Mouse (Mus musculus) embryonic facial prominence, embryonic 11.5 days (tissue): Measurements from ENCODE around the gene Itga1. TPM values are rescaled to one million over a fixed set of nuclear protein-coding genes. Genes with fewer than 3 reads are reported as not detected.

Experiments
- ATAC-seq: fragments of 200-750 bp; cut with Nextera tagmentation; replicated peaks from 2 replicates; pipeline ENCODE4 v1.8.0; 2017; ENCODE audit warnings: low read depth; ENCODE audit not compliant: insufficient number of reproducible peaks, low FRiP score, low TSS enrichment
- DNase-seq: peaks from one replicate; pipeline ENCODE4 v3.0.0-alpha.2; 2015; ENCODE audit warnings: low spot score
- H3K27ac ChIP-seq: fragments of 300-500 bp; sonication (generic); replicated peaks from 2 replicates; pipeline ENCODE4 v1.5.1; 2014; ENCODE audit warnings: mild to moderate bottlenecking, low read depth, low read length, control low read depth
- H3K27me3 ChIP-seq: fragments of 300-500 bp; sonication (generic); 2 replicates; pipeline ENCODE4 v1.6.1; 2014; ENCODE audit warnings: mild to moderate bottlenecking, low read length, moderate library complexity, mixed read lengths; ENCODE audit not compliant: control insufficient read depth, insufficient read depth
- H3K36me3 ChIP-seq: fragments of 300-500 bp; sonication (generic); replicated peaks from 2 replicates; pipeline ENCODE4 v1.6.1; 2014; ENCODE audit warnings: low read depth, mild to moderate bottlenecking, low read length, moderate library complexity, mixed read lengths; ENCODE audit not compliant: control insufficient read depth, insufficient read depth
- H3K4me1 ChIP-seq: fragments of 300-500 bp; sonication (generic); 2 replicates; pipeline ENCODE4 v1.6.1; 2014; ENCODE audit warnings: low read length, mixed read lengths; ENCODE audit not compliant: control insufficient read depth, insufficient read depth
- H3K4me2 ChIP-seq: fragments of 300-500 bp; sonication (generic); 2 replicates; pipeline ENCODE4 v1.6.1; 2014; ENCODE audit warnings: low read depth, mild to moderate bottlenecking, control low read depth, low read length, moderate library complexity
- H3K4me3 ChIP-seq: fragments of 300-500 bp; sonication (generic); 2 replicates; pipeline ENCODE4 v1.5.1; 2014; ENCODE audit warnings: low read depth, low read length, control low read depth
- H3K9ac ChIP-seq: fragments of 300-500 bp; sonication (generic); replicated peaks from 2 replicates; pipeline ENCODE4 v1.6.1; 2014; ENCODE audit warnings: mild to moderate bottlenecking, control low read depth, low read length
- H3K9me3 ChIP-seq: fragments of 300-500 bp; sonication (generic); replicated peaks from 2 replicates; pipeline ENCODE4 v1.6.1; 2016; ENCODE audit warnings: mild to moderate bottlenecking, low read length, inconsistent platforms, mixed read lengths; ENCODE audit not compliant: control insufficient read depth
- WGBS: fragments of 180-500 bp; shearing (Covaris S2); extraction: QIAGEN DNeasy Blood & Tissue Kit; methylation state at CpG from one replicate; pipeline ENCODE4 v1.1.7; 2014; 5-methylcytosine and 5-hydroxymethylcytosine counted together
- polyA plus RNA-seq: library from polyadenylated mRNA; unstranded; fragments of >200 nt; fragmentation: Nextera tagmentation; extraction: Ambion mirVana; gene quantifications from 2 replicates; pipeline ENCODE4 v1.2.1, GENCODE M21; 2014

Itga1 gene
- polyA plus RNA-seq, 1 experiment from 2014 or later, result 2.6 TPM

- DNase-seq (no peak), ATAC-seq (no peak)
- Histone ChIP-seq H3K36me3 (no peaks in the 10 kb centered on the region), H3K9me3 (no peaks in the 10 kb centered on the region), H3K27me3 (no peaks in the 10 kb centered on the region), H3K27ac (no peak overlapping the region), H3K9ac (no peak overlapping the region), H3K4me2 (no peak overlapping the region), H3K4me1 (no peaks in the 10 kb centered on the region), H3K4me3 (no peak overlapping the region)
- WGBS, result 85% methylated on average over 3 of the region's 3 CpGs
Measured at GRCm38 (mm10) chr13:115116930-115117621, 15.3 kb upstream of the Itga1 start.

DNA sequence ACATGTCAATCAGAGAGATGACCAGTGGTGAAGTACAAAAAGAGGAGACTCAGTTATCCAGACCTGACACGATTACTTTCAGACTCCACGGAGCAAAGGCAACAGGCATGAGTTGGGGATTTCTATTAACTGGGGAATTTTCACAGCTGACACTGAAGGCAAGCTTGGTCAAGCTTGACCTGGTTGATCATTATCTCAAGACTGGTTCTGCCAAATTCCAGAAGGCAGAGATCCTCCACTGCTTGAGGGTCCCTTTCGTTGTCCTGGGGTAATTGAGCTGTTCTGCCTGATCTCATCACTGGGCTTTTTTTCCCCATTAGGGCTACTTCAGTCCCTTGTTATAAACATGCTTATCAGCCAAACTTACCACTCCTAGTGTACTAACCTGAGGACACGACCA is 7.9 kb upstream of the Itga1 start:
- no peak overlapping the region for H3K4me3 ChIP-seq
- no peak overlapping the region for H3K27ac ChIP-seq
- WGBS, result 81% methylated on average over 4 of the region's 4 CpGs
- no peak for DNase-seq
- no peak overlapping the region for H3K9ac ChIP-seq
- H3K27me3 ChIP-seq, result no peaks in the 10 kb centered on the region
- H3K36me3 ChIP-seq, result no peaks in the 10 kb centered on the region
- H3K4me2 ChIP-seq, result no peak overlapping the region
- no peaks in the 10 kb centered on the region for H3K4me1 ChIP-seq
- no peak for ATAC-seq
- no peaks in the 10 kb centered on the region for H3K9me3 ChIP-seq

GRCm38 (mm10) chr13:115107436-115107835 is 5.7 kb upstream of the Itga1 start:
- H3K9me3 ChIP-seq, result no peaks in the 10 kb centered on the region
- no peak overlapping the region for H3K9ac ChIP-seq
- ATAC-seq (no peak), DNase-seq (no peak)
- no peak overlapping the region for H3K4me3 ChIP-seq
- H3K4me2 ChIP-seq, result no peak overlapping the region
- H3K27me3 ChIP-seq, result no peaks in the 10 kb centered on the region
- H3K36me3 ChIP-seq, result no peaks in the 10 kb centered on the region
- WGBS, result 78% methylated on average over 8 of the region's 8 CpGs
- H3K4me1 ChIP-seq, result no peaks in the 10 kb centered on the region
- H3K27ac ChIP-seq, result no peak overlapping the region

DNA sequence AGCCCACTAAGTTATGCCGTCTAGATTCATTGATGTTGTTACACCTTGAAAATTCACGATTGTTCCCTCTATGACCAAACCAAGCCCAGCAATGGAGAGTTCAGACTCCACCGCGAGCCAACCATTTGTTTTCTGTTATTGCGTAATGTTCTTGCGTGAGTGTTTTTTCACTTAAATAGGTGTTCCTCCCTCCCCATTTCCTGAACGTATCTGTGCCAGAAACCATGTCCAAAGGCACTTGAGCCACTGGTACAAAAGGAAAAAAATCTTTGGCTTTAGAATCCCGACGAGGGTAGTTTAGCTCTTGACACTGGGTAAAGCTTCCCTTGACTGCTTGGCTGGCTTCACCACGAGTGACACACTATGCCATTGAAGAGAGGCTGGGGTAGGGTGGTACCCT is 4.4 kb upstream of the Itga1 start:
- Histone ChIP-seq H3K27ac (no peak overlapping the region), H3K9ac (no peak overlapping the region), H3K4me2 (no peak overlapping the region), H3K4me3 (no peak overlapping the region), H3K36me3 (no peaks in the 10 kb centered on the region), H3K9me3 (no peaks in the 10 kb centered on the region), H3K27me3 (peaks cover 1% of the 10 kb centered on the region; the same call in 1 of the 2 replicates), H3K4me1 (no peaks in the 10 kb centered on the region)
- ATAC-seq, result no peak
- 82% methylated on average over 10 of the region's 10 CpGs for WGBS
- no peak for DNase-seq

DNA sequence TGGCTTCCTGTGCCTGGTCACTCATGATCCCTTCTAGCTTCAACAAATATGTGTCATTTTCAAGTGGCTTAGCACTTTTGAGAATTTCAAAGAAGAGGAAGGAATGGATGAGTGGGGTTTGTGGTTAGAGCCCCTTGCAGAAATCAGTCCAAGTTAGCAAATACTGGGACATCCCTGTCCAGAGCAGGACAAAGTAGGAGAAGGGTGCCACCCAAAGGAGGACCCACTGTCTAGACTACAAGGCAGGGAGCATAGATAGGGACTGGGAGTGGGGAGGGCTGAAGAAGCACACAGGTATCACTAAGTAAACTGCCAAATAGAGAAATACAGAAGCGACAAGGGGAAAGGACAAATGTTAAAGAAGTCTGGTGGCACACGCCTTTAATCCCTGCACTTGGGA is 990 bp upstream of the Itga1 start:
- Histone ChIP-seq H3K27me3 (peaks cover 2% of the 10 kb centered on the region; the same call in 1 of the 2 replicates), H3K9ac (no peak overlapping the region), H3K4me3 (no peak overlapping the region), H3K27ac (no peak overlapping the region), H3K36me3 (no peaks in the 10 kb centered on the region), H3K4me2 (no peak overlapping the region), H3K4me1 (no peaks in the 10 kb centered on the region), H3K9me3 (no peaks in the 10 kb centered on the region)
- WGBS, result 90% methylated on average over 2 of the region's 2 CpGs
- ATAC-seq (no peak), DNase-seq (no peak)

- Histone ChIP-seq H3K4me1 (no peaks in the 10 kb centered on the region), H3K27me3 (peaks cover 2% of the 10 kb centered on the region; the same call in 1 of the 2 replicates)
- no peak for DNase-seq
Measured at GRCm38 (mm10) chr13:115100381-115101177, 1.2 kb downstream of the Itga1 start.

DNA sequence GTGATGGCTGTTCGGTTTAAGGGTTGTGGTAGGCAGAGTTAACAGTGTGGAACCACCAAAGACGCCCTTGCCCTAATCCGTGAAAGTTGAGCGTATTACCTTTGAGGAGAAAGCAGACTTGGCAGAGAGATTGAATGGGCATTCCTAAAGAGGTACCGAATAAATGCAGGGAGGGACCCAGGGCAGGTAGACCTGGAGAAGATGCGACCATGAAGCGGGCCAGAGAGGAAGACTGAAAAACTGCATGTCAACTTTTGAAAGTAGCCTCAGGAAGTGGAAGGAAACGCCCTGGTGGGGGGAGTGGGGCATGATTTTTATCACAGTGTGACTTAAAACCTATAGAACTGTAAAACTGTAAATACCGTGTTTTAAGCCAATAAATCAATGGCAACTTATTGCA is 2.4 kb downstream of the Itga1 start:
- no peaks in the 10 kb centered on the region for H3K9me3 ChIP-seq
- ATAC-seq, result no peak
- WGBS, result 83% methylated on average over 9 of the region's 9 CpGs
- H3K4me2 ChIP-seq, result no peak overlapping the region
- no peaks in the 10 kb centered on the region for H3K36me3 ChIP-seq
- H3K27ac ChIP-seq, result no peak overlapping the region
- H3K4me1 ChIP-seq, result no peaks in the 10 kb centered on the region
- DNase-seq, result no peak
- H3K27me3 ChIP-seq, result peaks cover 2% of the 10 kb centered on the region; the same call in 1 of the 2 replicates
- no peak overlapping the region for H3K4me3 ChIP-seq
- H3K9ac ChIP-seq, result no peak overlapping the region

More at GRCm38 (mm10) chr13:115100381-115101177, 1.2 kb downstream of the Itga1 start:
- H3K4me3 ChIP-seq, result peak overlapping the region; percentile 47; the same call in 1 of the 2 replicates
- ATAC-seq, result no peak
- no peak overlapping the region for H3K9ac ChIP-seq
- no peak overlapping the region for H3K4me2 ChIP-seq
- no peaks in the 10 kb centered on the region for H3K9me3 ChIP-seq
- H3K27ac ChIP-seq, result no peak overlapping the region
- 29% methylated on average over 11 of the region's 11 CpGs for WGBS
- H3K36me3 ChIP-seq, result no peaks in the 10 kb centered on the region

DNA sequence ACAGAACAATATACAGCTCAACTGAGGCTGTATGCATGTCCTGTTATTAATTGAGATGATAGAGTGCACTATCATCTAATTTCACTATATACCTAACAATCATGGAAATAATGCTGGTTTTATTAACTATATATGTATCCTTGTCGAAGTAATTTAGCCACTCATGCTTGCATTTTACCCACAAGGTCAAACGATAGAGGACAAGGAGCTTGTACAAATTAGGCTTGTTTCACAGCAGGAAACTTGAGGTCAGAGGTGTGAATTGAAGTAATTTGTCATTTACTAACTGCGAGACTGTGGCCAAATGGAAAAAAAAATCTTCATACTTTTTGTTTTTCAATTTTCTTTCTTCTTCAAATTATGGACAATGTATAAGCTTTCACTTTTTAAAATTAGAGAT is 3.5 kb downstream of the Itga1 start:
- H3K27me3 ChIP-seq, result peaks cover 2% of the 10 kb centered on the region; the same call in 1 of the 2 replicates
- H3K9me3 ChIP-seq, result no peaks in the 10 kb centered on the region
- H3K4me1 ChIP-seq, result no peaks in the 10 kb centered on the region
- no peak overlapping the region for H3K4me2 ChIP-seq
- H3K4me3 ChIP-seq, result no peak overlapping the region
- H3K27ac ChIP-seq, result no peak overlapping the region
- WGBS, result 65% methylated on average over 3 of the region's 3 CpGs
- H3K9ac ChIP-seq, result no peak overlapping the region
- H3K36me3 ChIP-seq, result no peaks in the 10 kb centered on the region
- ATAC-seq (no peak), DNase-seq (no peak)
